Mouse (Mus musculus) left cerebral cortex, adult 6 months (tissue): ENCODE results near the gene P3h4. TPM values are rescaled to one million over a fixed set of nuclear protein-coding genes. Genes with fewer than 3 reads are reported as not detected.

Experiments
- long read RNA-seq, 2 experiments: library from polyadenylated mRNA; unstranded; transcript quantifications; one replicate each; pipeline ENCODE4 v2.0.0; 2019 to 2020
- polyA plus RNA-seq: library from polyadenylated mRNA; unstranded; fragments of <200 nt; fragmentation: Nextera tagmentation; gene quantifications from 2 replicates; pipeline ENCODE4 v1.2.3, GENCODE M21; 2021

P3h4 gene
- polyA plus RNA-seq = 16.7 and 16.8 TPM in 2 replicates
- long read RNA-seq, experiment 1, transcript P3h4-201 (8 exons, 2,178 nt) = major isoform, 91 of 149 reads
- long read RNA-seq, experiment 1, partial matches to known transcripts = 47 of 149 reads
- long read RNA-seq, experiment 1, other reads (novel, unspliced or antisense) = 11 of 149 reads
- long read RNA-seq, experiment 2, transcript P3h4-201 (8 exons, 2,178 nt) = major isoform, 23 of 40 reads
- long read RNA-seq, experiment 2, partial matches to known transcripts = 15 of 40 reads
- long read RNA-seq, experiment 2, other reads (novel, unspliced or antisense) = 2 of 40 reads

DNA sequence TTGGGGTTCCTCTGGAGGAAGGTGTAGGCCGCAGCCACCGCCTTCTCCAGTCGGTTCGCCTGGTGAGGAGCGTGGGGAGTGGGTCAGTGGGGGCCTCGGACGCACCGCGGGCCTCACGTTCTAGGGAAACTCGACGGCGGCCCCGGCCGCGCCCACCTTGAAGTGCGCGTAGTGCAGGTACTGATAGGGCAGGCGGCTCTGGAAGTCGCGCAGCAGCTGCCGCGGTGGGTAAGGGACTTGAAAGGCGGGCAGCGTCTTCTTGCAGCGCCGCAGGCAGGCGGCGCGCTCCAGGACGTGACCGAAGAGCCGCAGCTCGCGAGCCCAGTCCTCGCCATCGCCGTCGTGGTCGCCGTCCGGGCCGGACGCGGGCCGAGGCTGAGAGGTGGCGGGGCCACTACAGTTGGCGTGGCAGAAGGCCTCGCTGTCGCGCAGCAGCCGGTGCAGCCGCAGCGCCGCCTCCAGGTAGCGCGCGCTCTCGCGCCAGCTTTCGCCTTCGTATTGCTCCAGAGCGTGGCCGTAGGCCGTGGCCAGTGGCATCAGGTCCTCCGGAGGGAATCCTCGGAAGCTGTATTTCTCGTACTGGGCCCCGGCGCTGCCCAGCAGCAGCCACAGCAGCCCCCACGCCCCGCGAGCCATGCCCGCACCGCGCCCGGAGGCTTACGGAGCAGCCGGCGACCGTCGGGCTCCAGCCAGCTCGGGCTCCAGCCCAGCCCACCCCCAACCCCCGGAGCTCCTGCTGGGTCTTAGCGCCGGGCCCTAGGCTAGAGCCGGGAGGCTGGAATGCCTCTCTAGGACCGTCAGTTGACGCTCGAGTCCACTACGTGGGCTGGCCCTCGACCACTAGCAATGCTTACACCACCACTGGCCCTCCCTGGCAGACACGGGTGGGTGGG is at the start of gene P3h4:
TSS of gene P3h4 (minus strand) at position 816 of the 893 bp plus-strand sequence.

DNA sequence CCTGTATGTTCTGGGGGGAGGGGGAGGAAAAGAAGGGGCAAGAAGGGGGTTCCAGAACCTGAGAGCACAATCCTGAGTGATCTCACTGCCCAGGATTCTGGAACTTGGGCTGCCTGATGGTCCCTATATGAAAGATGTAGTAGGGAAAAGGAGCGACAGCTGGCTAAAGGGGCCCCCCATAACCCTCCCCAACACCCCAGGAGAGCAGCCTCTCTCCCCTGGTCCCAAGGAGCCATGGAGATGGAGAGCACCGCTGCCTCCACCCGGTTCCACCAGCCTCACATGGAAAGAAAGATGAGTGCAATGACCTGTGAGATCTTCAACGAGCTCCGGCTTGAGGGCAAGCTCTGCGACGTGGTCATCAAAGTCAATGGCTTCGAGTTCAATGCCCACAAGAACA is 27.2 kb upstream of the P3h4 start, which contains the start of the genes Nt5c3b and Klhl10:
TSS of gene Nt5c3b (minus strand) at position 12 of the 400 bp plus-strand sequence.
TSS of gene Klhl10 (plus strand) at position 121 of the 400 bp plus-strand sequence.

DNA sequence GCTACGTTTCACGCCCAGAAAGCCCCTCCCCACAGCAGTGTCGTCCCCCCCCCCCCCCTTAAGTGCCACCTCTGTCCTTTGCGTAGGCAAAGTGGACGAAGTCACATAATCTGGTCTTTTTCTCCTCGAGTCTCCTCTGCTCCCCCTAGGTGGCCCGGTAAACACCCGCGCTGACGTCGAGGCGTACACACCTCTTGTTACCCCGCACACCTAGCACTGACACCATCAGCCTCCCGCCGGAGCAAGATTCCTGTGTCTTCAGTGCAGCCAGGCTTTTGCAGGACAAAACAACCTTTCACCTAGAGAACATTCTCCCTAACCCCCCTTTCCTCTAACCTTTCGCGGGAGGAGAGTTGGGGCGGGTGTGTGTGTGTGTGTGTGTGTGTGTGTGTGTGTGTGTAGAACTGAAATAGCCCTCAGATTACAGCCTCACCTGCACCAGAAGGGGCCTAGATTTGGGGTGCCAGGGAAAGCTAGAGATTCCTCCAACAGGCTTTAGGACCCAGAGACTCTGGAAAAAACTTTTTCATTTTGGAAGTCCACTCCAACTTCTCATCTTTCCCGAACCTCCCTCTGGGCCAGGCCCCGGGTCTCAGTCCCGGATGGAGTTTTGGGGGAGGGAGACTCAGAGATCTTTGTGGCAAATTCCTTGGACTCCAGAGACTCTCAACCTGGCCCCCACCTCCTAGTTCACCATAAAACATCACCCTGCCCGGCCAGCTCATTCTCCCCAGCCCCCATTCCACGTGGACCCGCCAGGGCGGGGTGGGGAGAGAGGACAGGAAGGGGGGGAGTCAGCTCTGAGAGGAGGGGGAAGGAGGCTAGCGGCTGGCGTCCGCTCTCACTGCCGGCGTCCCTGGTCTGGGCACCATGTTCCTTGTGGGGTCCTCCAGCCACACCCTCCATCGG is 532 bp upstream of the P3h4 start, which contains the start of gene Fkbp10:
TSS of gene Fkbp10 (plus strand) at position 784 of the 909 bp plus-strand sequence.

DNA sequence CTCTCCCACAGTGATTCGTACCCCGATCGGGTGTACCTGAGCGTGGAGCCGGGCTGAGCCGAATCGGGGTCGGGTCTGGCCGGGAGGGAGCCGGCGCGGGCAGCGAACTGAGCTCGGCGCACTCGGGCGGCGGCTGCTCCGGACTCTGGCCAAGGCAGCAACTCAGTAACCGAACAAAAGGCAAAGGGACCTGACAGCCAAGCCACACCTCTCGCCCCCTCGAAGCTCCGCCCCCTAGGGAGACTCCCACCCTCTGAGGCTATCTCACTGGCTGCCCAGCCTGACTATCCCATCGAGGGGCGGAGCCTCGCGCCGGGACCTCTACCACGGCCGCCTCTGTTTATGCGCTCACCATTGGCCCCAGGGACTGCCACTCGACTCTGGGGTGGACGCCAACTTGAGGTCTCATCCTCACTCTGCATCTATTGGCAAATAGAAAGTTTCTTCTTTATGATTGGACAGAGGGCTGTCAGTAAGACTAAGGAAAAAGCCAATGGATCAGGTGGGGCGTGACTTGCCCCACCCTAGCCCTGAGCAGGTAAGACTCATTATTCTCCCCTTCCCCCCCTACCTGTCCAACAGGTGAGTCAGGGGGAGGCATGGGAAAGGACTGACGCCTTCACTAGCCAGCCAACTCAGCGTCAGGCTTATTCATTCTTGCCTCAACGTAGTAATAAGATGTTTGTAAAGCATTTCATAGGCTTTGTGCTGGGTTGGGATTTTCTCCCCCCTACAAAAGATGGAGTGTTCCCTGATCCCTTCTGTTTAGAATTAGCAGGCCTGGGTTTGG is 16.8 kb downstream of the P3h4 start, which contains the start of gene Jup:
TSS of gene Jup (minus strand) at position 164 of the 790 bp plus-strand sequence.

Other genes starting within 250 kb of the P3h4 start
- gene Krt9, start 221.6 kb downstream of the P3h4 start, polyA plus RNA-seq = 0.22 and 0.24 TPM in 2 replicates
- gene Krt14, start 207.3 kb downstream of the P3h4 start, polyA plus RNA-seq = not detected in 2 replicates
- gene Krt16, start 165.9 kb downstream of the P3h4 start, polyA plus RNA-seq = not detected in 2 replicates
- 0.29 and 0.43 TPM in 2 replicates for gene Krt17, start 153.8 kb downstream of the P3h4 start, polyA plus RNA-seq
- not detected in 2 replicates for gene Krt42, start 145.0 kb downstream of the P3h4 start, polyA plus RNA-seq
- gene Eif1, start 95.0 kb downstream of the P3h4 start, polyA plus RNA-seq = 534 and 1,722 TPM in 2 replicates
- gene Gast, start 80.4 kb downstream of the P3h4 start, polyA plus RNA-seq = not detected in 2 replicates
- gene Hap1, start 58.7 kb downstream of the P3h4 start, polyA plus RNA-seq = 24.0 and 25.4 TPM in 2 replicates
- gene Jup, start 17.1 kb downstream of the P3h4 start, polyA plus RNA-seq = 36.0 and 41.1 TPM in 2 replicates
- gene Fkbp10, start 861 bp upstream of the P3h4 start, polyA plus RNA-seq = 5.2 and 6.7 TPM in 2 replicates
- gene Nt5c3b, start 27.0 kb upstream of the P3h4 start, polyA plus RNA-seq = 50.8 and 54.8 TPM in 2 replicates
- 0.34 and 0.44 TPM in 2 replicates for gene Klhl10, start 27.1 kb upstream of the P3h4 start, polyA plus RNA-seq
- 14.7 and 17.5 TPM in 2 replicates for gene Klhl11, start 57.9 kb upstream of the P3h4 start, polyA plus RNA-seq
- gene Acly, start 113.2 kb upstream of the P3h4 start, polyA plus RNA-seq = 72.4 and 92.4 TPM in 2 replicates
- gene Ttc25, start 130.8 kb upstream of the P3h4 start, polyA plus RNA-seq = 0.95 and 1.1 TPM in 2 replicates
- 359 and 428 TPM in 2 replicates for gene Cnp, start 160.1 kb upstream of the P3h4 start, polyA plus RNA-seq
- 14.5 and 16.5 TPM in 2 replicates for gene Nkiras2, start 204.4 kb upstream of the P3h4 start, polyA plus RNA-seq
- gene Dnajc7, start 205.3 kb upstream of the P3h4 start, polyA plus RNA-seq = 127 and 154 TPM in 2 replicates